In genomic region chr6:147349566-147350237, GRCm38 (mm10) we compare ENCODE assay signal across 22 mouse cellular contexts.
DNase-seq lines count a peak whose midpoint lies in the region; ATAC-seq lines count a peak whose summit lies in the region.
"Had no signal": no experiment of that assay in that cellular context is flagged by ENCODE, and none has a peak within 500 bp of the region (broad histone marks: within the 10 kb centered on the region; RNA-seq: fewer than 3 reads in every experiment).

No protein-coding gene starts in this region.

- H3K27me3 ChIP-seq in stomach, embryonic 16.5 days (ENCODE audit: control insufficient read depth, insufficient read depth, low read length), result no peaks in the 10 kb centered on the region
- H3K27me3 ChIP-seq: heart, embryonic 12.5 days; hindbrain, embryonic 13.5 days had no signal

- H3K36me3 ChIP-seq in stomach, embryonic 16.5 days (ENCODE audit: control insufficient read depth, insufficient read depth, low read length), result no peaks in the 10 kb centered on the region
- H3K36me3 ChIP-seq: forebrain, embryonic 10.5 days; heart, embryonic 12.5 days; hindbrain, embryonic 13.5 days had no signal

- peak; percentile 43 for DNase-seq in 416B (ENCODE audit: low read depth)
- DNase-seq in A20 (ENCODE audit: low read depth, low spot score), result peak; percentile 12
- DNase-seq in neural tube, embryonic 10.5 days (ENCODE audit: extremely low spot score, low spot score), result no peak
- no peak for DNase-seq in adrenal gland, postnatal 14 days
- no peak for DNase-seq in testis, postnatal 14 days (ENCODE audit: low spot score)
- DNase-seq: adrenal gland, adult 2 months; adrenal gland, postnatal 36 days; cerebellum, adult 2 months; cerebellum, postnatal 14 days; gastrocnemius, adult 2 months; gastrocnemius, postnatal 25 days; heart, adult 18-20 months; heart, postnatal 36 days; kidney, adult 18-20 months had no signal

- H3K4me2 ChIP-seq in stomach, embryonic 16.5 days (ENCODE audit: low read depth, low read length), result no peak overlapping the region
- H3K4me2 ChIP-seq: heart, embryonic 12.5 days; hindbrain, embryonic 13.5 days had no signal

- H3K27ac ChIP-seq in stomach, embryonic 16.5 days (ENCODE audit: low read length), result peak overlapping the region; percentile 42
- H3K27ac ChIP-seq: forebrain, embryonic 10.5 days; gastrocnemius, adult 2 months; hindbrain, embryonic 13.5 days; hindbrain, postnatal 0 days had no signal

- H3K4me3 ChIP-seq in stomach, embryonic 16.5 days (replicated peaks; ENCODE audit: low read length), result no peak overlapping the region
- H3K4me3 ChIP-seq: erythroblast, embryonic 14.5 days; forebrain, embryonic 10.5 days; gastrocnemius, adult 2 months; heart, embryonic 12.5 days; hindbrain, embryonic 13.5 days had no signal

- 51% methylated on average over 4 of the region's 4 CpGs for WGBS in stomach, embryonic 16.5 days

- no peak overlapping the region for H3K9ac ChIP-seq in stomach, embryonic 16.5 days (ENCODE audit: low read length)
- H3K9ac ChIP-seq: heart, embryonic 12.5 days; hindbrain, embryonic 13.5 days had no signal

- no peaks in the 10 kb centered on the region for H3K9me3 ChIP-seq in stomach, embryonic 16.5 days (replicated peaks; ENCODE audit: control insufficient read depth, low read length)
- H3K9me3 ChIP-seq: forebrain, embryonic 10.5 days; heart, embryonic 12.5 days; hindbrain, embryonic 13.5 days had no signal

- no peaks in the 10 kb centered on the region for H3K4me1 ChIP-seq in stomach, embryonic 16.5 days (ENCODE audit: control insufficient read depth, insufficient read depth, low read length)
- H3K4me1 ChIP-seq: heart, embryonic 12.5 days; hindbrain, embryonic 13.5 days had no signal

- ATAC-seq in granulocyte monocyte progenitor cell, adult 5-6 weeks (replicated peaks; ENCODE audit: poor library complexity, severe bottlenecking), result peak; percentile 87
- ATAC-seq in stomach, embryonic 16.5 days (ENCODE audit: insufficient read depth, low FRiP score), result no peak
- ATAC-seq: forebrain, embryonic 14.5 days; hindbrain, postnatal 0 days had no signal

Comparison
In these comparisons a context has a peak if more than half of its experiments do, and no peak if none do; other contexts are left out.
1. DNase-seq: peak in 416B (single experiment) and A20 (single experiment); none in neural tube, embryonic 10.5 days (single experiment), adrenal gland, postnatal 14 days (single experiment) and testis, postnatal 14 days (single experiment).